Mouse (Mus musculus): ENCODE data around the gene Vwa5b1.

The Vwa5b1 gene

GRCm38 (mm10) chr4:138524769-138525168 lies 110.9 kb downstream of the Vwa5b1 start:
- no peak for DNase-seq

- DNase-seq = no peak
Measured at GRCm38 (mm10) chr4:138523775-138524174, 111.9 kb downstream of the Vwa5b1 start.

GRCm38 (mm10) chr4:138522296-138522695 lies 113.4 kb downstream of the Vwa5b1 start:
- DNase-seq = no peak

- DNase-seq = no peak
Measured at GRCm38 (mm10) chr4:138517153-138517789, 118.4 kb downstream of the Vwa5b1 start.

- no peak for DNase-seq
Measured at GRCm38 (mm10) chr4:138516448-138516847, 119.2 kb downstream of the Vwa5b1 start.
